Mouse (Mus musculus) limb, embryonic 14.5 days (tissue): Measurements from ENCODE around the gene Rbms3. TPM values are rescaled to one million over a fixed set of nuclear protein-coding genes. Genes with fewer than 3 reads are reported as not detected.

ENCODE experiments used
- ATAC-seq: fragments of 200-750 bp; cut with Nextera tagmentation; 2 replicates; pipeline ENCODE4 v1.8.0; 2017; ENCODE audit warnings: low read depth, moderate number of reproducible peaks, moderate TSS enrichment; ENCODE audit not compliant: low FRiP score
- DNase-seq: peaks from one replicate; pipeline ENCODE4 v3.0.0-alpha.2; 2015; ENCODE audit warnings: low spot score
- H3K27ac ChIP-seq: fragments of 300-500 bp; sonication (generic); replicated peaks from 2 replicates; pipeline ENCODE4 v1.5.1; 2014; ENCODE audit warnings: low read depth, mild to moderate bottlenecking, low read length, moderate library complexity, mixed read lengths
- H3K27me3 ChIP-seq: fragments of 300-500 bp; sonication (generic); 2 replicates; pipeline ENCODE4 v1.6.1; 2014; ENCODE audit warnings: low read length, mixed read lengths; ENCODE audit not compliant: control insufficient read depth, insufficient read depth
- H3K36me3 ChIP-seq: fragments of 300-500 bp; sonication (generic); 2 replicates; pipeline ENCODE4 v1.6.1; 2014; ENCODE audit warnings: mild to moderate bottlenecking, low read length, moderate library complexity, mixed read lengths; ENCODE audit not compliant: control insufficient read depth, insufficient read depth
- H3K4me1 ChIP-seq: fragments of 300-500 bp; sonication (generic); 2 replicates; pipeline ENCODE4 v1.6.1; 2014; ENCODE audit warnings: antibody characterized with exemption, low read length, mixed read lengths; ENCODE audit not compliant: control insufficient read depth, insufficient read depth
- H3K4me2 ChIP-seq: fragments of 300-500 bp; sonication (generic); replicated peaks from 2 replicates; pipeline ENCODE4 v1.6.1; 2014; ENCODE audit warnings: low read depth, mild to moderate bottlenecking, low read length, moderate library complexity; ENCODE audit not compliant: severe bottlenecking
- H3K4me3 ChIP-seq: fragments of 300-500 bp; sonication (generic); replicated peaks from 2 replicates; pipeline ENCODE4 v1.5.1; 2014; ENCODE audit warnings: low read length
- H3K9ac ChIP-seq: fragments of 300-500 bp; sonication (generic); 2 replicates; pipeline ENCODE4 v1.6.1; 2014; ENCODE audit warnings: mild to moderate bottlenecking, low read depth, low read length, moderate library complexity; ENCODE audit not compliant: severe bottlenecking
- H3K9me3 ChIP-seq: fragments of 300-500 bp; sonication (generic); 2 replicates; pipeline ENCODE4 v1.6.1; 2016; ENCODE audit warnings: low read length; ENCODE audit not compliant: control insufficient read depth
- POLR2A ChIP-seq: fragments of 200-500 bp; IDR thresholded peaks from 2 replicates; pipeline ENCODE4 v1.8.0; 2012; ENCODE audit warnings: inconsistent platforms, mild to moderate bottlenecking, moderate library complexity, borderline replicate concordance; ENCODE audit not compliant: insufficient read depth, insufficient read length; ENCODE audit errors: extremely low read depth
- WGBS: fragments of 180-500 bp; shearing (Covaris S2); extraction: QIAGEN DNeasy Blood & Tissue Kit; methylation state at CpG from one replicate; pipeline ENCODE4 v1.1.7; 2014; 5-methylcytosine and 5-hydroxymethylcytosine counted together
- polyA plus RNA-seq, 2 experiments: library from polyadenylated mRNA; depleted of rRNA in 1 of 2; stranded (reverse) in 1 of 2; unstranded in 1 of 2; fragments of >200 nt; fragmentation: Nextera tagmentation in 1 of 2; extraction: Ambion mirVana in 1 of 2; gene quantifications; 2 replicates each; pipeline versions ENCODE4 v1.2.1 to v1.2.3; 2012 to 2014

Rbms3 gene
- polyA plus RNA-seq, 2 experiments = 42.1 to 94.5 TPM

DNA sequence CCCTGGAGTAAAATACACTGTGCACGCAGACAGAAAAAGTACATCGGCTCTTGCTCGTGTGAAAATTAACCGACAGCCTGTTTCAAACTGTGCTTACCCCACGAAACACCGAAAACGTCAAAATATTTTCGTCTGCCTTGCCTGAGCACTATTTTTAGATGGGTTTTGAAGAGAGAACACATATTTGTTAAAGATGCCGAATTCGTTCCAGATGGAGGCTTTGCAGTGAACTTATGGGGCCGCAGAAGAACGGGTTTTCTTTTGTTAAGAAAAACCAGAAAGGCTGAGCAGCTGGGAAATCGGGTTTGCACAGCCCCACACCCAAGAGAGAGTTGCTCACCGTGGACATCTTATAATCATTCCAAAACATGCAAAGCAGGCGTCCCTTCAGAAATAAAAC is 437.6 kb downstream of the Rbms3 start:
- H3K4me3 ChIP-seq = 0 out of 2 replicates have a peak overlapping the region, but pooled peaks have one; percentile 1
- no peak for TF ChIP-seq POLR2A
- peak; percentile 84 for DNase-seq
- peak overlapping the region; percentile 90 for H3K27ac ChIP-seq
- peaks cover 7% of the 10 kb centered on the region for H3K36me3 ChIP-seq
- H3K27me3 ChIP-seq = no peaks in the 10 kb centered on the region
- peak; percentile 70; the same call in 1 of the 2 replicates for ATAC-seq
- WGBS = 19% methylated on average over 15 of the region's 15 CpGs
- H3K9me3 ChIP-seq = no peaks in the 10 kb centered on the region
- H3K4me1 ChIP-seq = peaks cover 20% of the 10 kb centered on the region
- peak overlapping the region; percentile 25; the same call in 1 of the 2 replicates for H3K9ac ChIP-seq
- H3K4me2 ChIP-seq = peak overlapping the region; percentile 37

DNA sequence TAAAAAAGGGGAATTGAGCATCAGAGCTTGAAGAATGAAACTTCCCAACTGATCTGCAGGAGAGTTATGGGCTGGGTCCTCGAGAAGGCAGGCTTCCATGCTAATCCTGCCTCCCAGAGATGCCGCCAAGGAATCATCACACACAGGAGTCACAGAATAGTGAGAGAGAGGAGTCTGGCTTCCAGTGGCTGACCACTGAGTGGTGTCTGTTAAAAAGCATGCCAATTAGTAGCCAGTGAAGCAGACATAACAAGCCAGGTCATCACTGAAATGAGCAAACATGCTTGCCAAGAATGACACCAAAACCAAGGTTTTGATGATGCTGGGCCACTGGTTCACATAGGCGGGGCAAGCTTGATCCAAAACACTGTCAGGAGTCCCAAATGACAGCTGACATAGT is 441.3 kb downstream of the Rbms3 start:
- ATAC-seq (no peak), DNase-seq (no peak)
- no peak overlapping the region for H3K4me3 ChIP-seq
- H3K4me2 ChIP-seq = no peak overlapping the region
- no peak overlapping the region for H3K27ac ChIP-seq
- no peaks in the 10 kb centered on the region for H3K9me3 ChIP-seq
- H3K36me3 ChIP-seq = peaks cover 7% of the 10 kb centered on the region
- H3K4me1 ChIP-seq = peaks cover 16% of the 10 kb centered on the region
- H3K27me3 ChIP-seq = no peaks in the 10 kb centered on the region
- no peak overlapping the region for H3K9ac ChIP-seq
- TF ChIP-seq POLR2A = no peak
- WGBS = 82% methylated on average over 3 of the region's 3 CpGs

DNA sequence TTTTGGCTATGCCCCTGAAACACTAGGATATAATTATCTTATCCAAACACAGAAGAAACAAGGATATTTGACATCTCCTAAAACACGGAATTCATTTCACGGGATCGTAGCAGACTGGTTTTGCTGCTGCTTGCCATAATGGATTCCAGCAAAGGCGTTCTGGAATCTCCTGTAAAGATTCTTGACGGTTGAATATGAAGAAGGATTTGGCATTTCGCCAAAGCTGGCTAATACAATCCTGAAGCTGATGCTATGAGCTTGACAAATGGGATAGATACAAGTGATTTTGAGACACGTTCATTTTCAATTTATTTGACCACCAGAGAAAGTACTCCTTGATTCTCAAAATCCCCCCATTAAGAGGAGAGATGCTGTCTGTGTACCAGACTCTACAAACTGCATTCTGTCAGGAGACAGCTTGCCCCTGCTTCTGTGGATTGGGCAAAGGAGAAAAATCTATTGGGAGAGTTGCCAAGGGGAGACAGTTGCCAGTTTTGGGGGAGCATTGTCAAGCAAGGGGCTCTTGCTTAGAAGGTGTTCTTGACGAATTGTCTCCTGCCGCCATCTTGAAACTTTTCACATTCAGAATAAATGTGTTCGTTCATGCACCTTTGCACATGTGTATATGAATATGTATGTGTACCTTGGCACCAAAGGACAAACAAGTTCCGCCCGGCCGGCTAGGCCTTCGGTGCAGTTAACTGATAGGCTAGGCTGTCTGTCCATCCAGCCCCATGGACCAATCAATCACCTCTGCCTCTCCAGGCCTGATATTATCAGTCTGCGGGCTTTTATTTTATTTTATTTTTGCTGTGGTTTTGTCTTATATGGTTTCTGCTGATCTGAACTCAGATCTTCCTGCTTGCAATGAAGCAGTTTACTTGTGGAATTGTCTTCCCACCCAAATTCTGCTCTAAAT is 442.3 kb downstream of the Rbms3 start:
- ATAC-seq = no peak
- no peaks in the 10 kb centered on the region for H3K9me3 ChIP-seq
- 68% methylated on average over 15 of the region's 15 CpGs for WGBS

DNA sequence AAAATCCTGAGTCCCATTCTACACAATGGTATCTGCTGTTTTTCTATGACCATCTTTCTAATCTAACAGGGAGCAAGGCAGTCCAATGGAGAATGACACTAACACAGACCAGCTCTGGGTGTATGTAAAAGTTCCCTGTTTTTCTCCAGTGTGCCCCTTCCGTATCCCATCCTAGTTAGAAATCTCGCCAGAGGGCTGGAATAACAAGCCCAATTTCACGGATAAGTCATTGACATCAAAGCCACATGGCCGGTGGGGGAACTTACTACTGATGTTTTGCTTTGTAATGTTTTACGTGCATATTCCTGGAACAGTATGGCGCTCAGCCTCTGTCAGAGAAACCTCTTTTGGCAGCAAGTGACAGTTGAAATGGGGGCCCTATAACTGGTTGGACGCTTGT is 449.1 kb downstream of the Rbms3 start:
- ATAC-seq (no peak), DNase-seq (no peak)
- 51% methylated on average over 7 of the region's 7 CpGs for WGBS
- H3K4me2 ChIP-seq = no peak overlapping the region
- H3K27ac ChIP-seq = no peak overlapping the region
- H3K36me3 ChIP-seq = no peaks in the 10 kb centered on the region
- no peaks in the 10 kb centered on the region for H3K9me3 ChIP-seq
- H3K27me3 ChIP-seq = no peaks in the 10 kb centered on the region
- no peak overlapping the region for H3K9ac ChIP-seq
- H3K4me3 ChIP-seq = no peak overlapping the region
- H3K4me1 ChIP-seq = peaks cover 29% of the 10 kb centered on the region
- TF ChIP-seq POLR2A = no peak

More for the DNA sequence above, 442.3 kb downstream of the Rbms3 start:
- H3K4me2 ChIP-seq = no peak overlapping the region
- peak; percentile 83 for DNase-seq
- H3K9ac ChIP-seq = no peak overlapping the region
- peaks cover 7% of the 10 kb centered on the region for H3K36me3 ChIP-seq
- H3K27me3 ChIP-seq = no peaks in the 10 kb centered on the region
- H3K4me1 ChIP-seq = peaks cover 6% of the 10 kb centered on the region
- no peak for TF ChIP-seq POLR2A
- no peak overlapping the region for H3K27ac ChIP-seq
- H3K4me3 ChIP-seq = no peak overlapping the region

DNA sequence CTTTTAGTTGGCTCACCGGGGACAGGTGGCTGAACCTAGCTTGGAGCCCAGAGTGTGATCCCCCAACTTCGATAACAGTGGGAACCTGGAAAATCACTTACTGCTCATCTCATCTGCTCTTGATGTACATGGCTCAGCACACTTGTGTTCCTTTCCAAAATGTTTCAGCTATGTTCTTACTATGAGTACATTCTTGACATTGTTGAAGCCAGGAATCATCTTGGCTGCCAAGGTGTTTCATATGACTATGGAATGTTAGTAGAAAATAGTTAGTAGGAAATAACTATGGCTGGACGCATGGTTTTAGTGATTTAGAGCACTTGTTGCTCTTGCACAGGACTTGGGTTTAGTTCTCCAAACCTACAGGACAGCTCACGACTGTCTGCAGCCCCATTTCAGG is 451.3 kb downstream of the Rbms3 start:
- H3K27ac ChIP-seq = no peak overlapping the region
- 61% methylated on average over 4 of the region's 4 CpGs for WGBS
- H3K27me3 ChIP-seq = no peaks in the 10 kb centered on the region
- DNase-seq (peak; percentile 60), ATAC-seq (no peak)
- H3K36me3 ChIP-seq = no peaks in the 10 kb centered on the region
- H3K4me1 ChIP-seq = peaks cover 31% of the 10 kb centered on the region
- H3K4me2 ChIP-seq = no peak overlapping the region
- no peak for TF ChIP-seq POLR2A
- H3K9me3 ChIP-seq = no peaks in the 10 kb centered on the region
- H3K9ac ChIP-seq = no peak overlapping the region
- no peak overlapping the region for H3K4me3 ChIP-seq
